Mouse (Mus musculus) neural tube, embryonic 12.5 days (tissue): ENCODE data around the gene Calcoco1. TPM values are rescaled to one million over a fixed set of nuclear protein-coding genes. Genes with fewer than 3 reads are reported as not detected.
A peak's percentile ranks its signal among the peaks of the same experiment; 100 is the strongest.

Experiments
- ATAC-seq: fragments of 200-750 bp; cut with Nextera tagmentation; 2 replicates; pipeline ENCODE4 v1.8.0; 2017; ENCODE audit warnings: low read depth, mild to moderate bottlenecking, moderate TSS enrichment, moderate library complexity; ENCODE audit not compliant: low FRiP score
- H3K27ac ChIP-seq: fragments of 300-500 bp; sonication (generic); 2 replicates; pipeline ENCODE4 v1.5.1; 2016
- H3K27me3 ChIP-seq: fragments of 300-500 bp; sonication (generic); replicated peaks from 2 replicates; pipeline ENCODE4 v1.6.1; 2016; ENCODE audit warnings: mild to moderate bottlenecking
- H3K36me3 ChIP-seq: fragments of 300-500 bp; sonication (generic); 2 replicates; pipeline ENCODE4 v1.6.1; 2016; ENCODE audit warnings: mild to moderate bottlenecking
- H3K4me1 ChIP-seq: fragments of 300-500 bp; sonication (generic); 2 replicates; pipeline ENCODE4 v1.6.1; 2016
- H3K4me2 ChIP-seq: fragments of 300-500 bp; sonication (generic); replicated peaks from 2 replicates; pipeline ENCODE4 v1.6.1; 2016; ENCODE audit warnings: mild to moderate bottlenecking
- H3K4me3 ChIP-seq: fragments of 300-500 bp; sonication (generic); 2 replicates; pipeline ENCODE4 v1.5.1; 2016
- H3K9ac ChIP-seq: fragments of 300-500 bp; sonication (generic); 2 replicates; pipeline ENCODE4 v1.6.1; 2016; ENCODE audit warnings: mild to moderate bottlenecking
- H3K9me3 ChIP-seq: fragments of 300-500 bp; sonication (generic); 2 replicates; pipeline ENCODE4 v1.6.1; 2016; ENCODE audit warnings: mild to moderate bottlenecking
- WGBS: fragments of 180-500 bp; shearing (Covaris S2); methylation state at CpG from one replicate; pipeline ENCODE4 v1.1.7; 2016; 5-methylcytosine and 5-hydroxymethylcytosine counted together
- polyA plus RNA-seq: library from polyadenylated mRNA; unstranded; fragments of >200 nt; fragmentation: Nextera tagmentation; extraction: Ambion mirVana; gene quantifications from 2 replicates; pipeline ENCODE4 v1.2.1, GENCODE M21; 2016

Calcoco1 gene
- polyA plus RNA-seq, 1 experiment from 2014 or later = 47.3 TPM

- H3K9ac ChIP-seq = peak overlapping the region; percentile 67
- ATAC-seq = peak; percentile 5; the same call in 1 of the 2 replicates
- H3K27me3 ChIP-seq = peaks cover 54% of the 10 kb centered on the region
- H3K4me3 ChIP-seq = peak overlapping the region; percentile 41
- no peaks in the 10 kb centered on the region for H3K9me3 ChIP-seq
- H3K4me1 ChIP-seq = peaks cover 55% of the 10 kb centered on the region
- 2% methylated on average over 20 of the region's 20 CpGs for WGBS
- peak overlapping the region; percentile 88 for H3K27ac ChIP-seq
- H3K4me2 ChIP-seq = peak overlapping the region; percentile 86
- H3K36me3 ChIP-seq = no peaks in the 10 kb centered on the region
Measured at GRCm38 (mm10) chr15:102747286-102747640, 25.3 kb upstream of the Calcoco1 start.

- peak overlapping the region; percentile 86 for H3K4me2 ChIP-seq
- H3K4me3 ChIP-seq = peak overlapping the region; percentile 41
- H3K9ac ChIP-seq = peak overlapping the region; percentile 67
- H3K36me3 ChIP-seq = no peaks in the 10 kb centered on the region
- peaks cover 52% of the 10 kb centered on the region for H3K27me3 ChIP-seq
- H3K27ac ChIP-seq = peak overlapping the region; percentile 88
- H3K9me3 ChIP-seq = no peaks in the 10 kb centered on the region
- WGBS = under 1% methylated on average over 73 of the region's 75 CpGs
- peaks cover 55% of the 10 kb centered on the region for H3K4me1 ChIP-seq
- peak; percentile 69 for ATAC-seq
Measured at GRCm38 (mm10) chr15:102746488-102747285, 24.7 kb upstream of the Calcoco1 start.

- Histone ChIP-seq H3K4me2 (peak overlapping the region; percentile 86), H3K27me3 (peaks cover 52% of the 10 kb centered on the region), H3K9ac (peak overlapping the region; percentile 67; the same call in 1 of the 2 replicates), H3K4me1 (peaks cover 55% of the 10 kb centered on the region), H3K27ac (peak overlapping the region; percentile 88), H3K36me3 (no peaks in the 10 kb centered on the region), H3K9me3 (no peaks in the 10 kb centered on the region), H3K4me3 (peak overlapping the region; percentile 41; the same call in 1 of the 2 replicates)
- WGBS = 13% methylated on average over 11 of the region's 11 CpGs
- no peak for ATAC-seq
Measured at GRCm38 (mm10) chr15:102746126-102746487, 24.1 kb upstream of the Calcoco1 start.

- 34% methylated on average over 5 of the region's 5 CpGs for WGBS
Measured at GRCm38 (mm10) chr15:102745387-102745786, 23.4 kb upstream of the Calcoco1 start.

GRCm38 (mm10) chr15:102744831-102745230 lies 22.9 kb upstream of the Calcoco1 start:
- 10% methylated on average over 9 of the region's 9 CpGs for WGBS

More at GRCm38 (mm10) chr15:102745387-102745786, 23.4 kb upstream of the Calcoco1 start:
- 0 out of 2 replicates have a peak overlapping the region, but pooled peaks have one; percentile 3 for H3K4me2 ChIP-seq
- ATAC-seq = no peak
- H3K4me3 ChIP-seq = no peak overlapping the region
- H3K4me1 ChIP-seq = peaks cover 55% of the 10 kb centered on the region
- H3K27ac ChIP-seq = no peak overlapping the region
- H3K9me3 ChIP-seq = no peaks in the 10 kb centered on the region
- H3K36me3 ChIP-seq = no peaks in the 10 kb centered on the region
- H3K9ac ChIP-seq = peak overlapping the region; percentile 67; the same call in 1 of the 2 replicates
- H3K27me3 ChIP-seq = peaks cover 52% of the 10 kb centered on the region

GRCm38 (mm10) chr15:102744416-102744815 lies 22.4 kb upstream of the Calcoco1 start:
- Histone ChIP-seq H3K27ac (peak overlapping the region; percentile 82), H3K9me3 (no peaks in the 10 kb centered on the region), H3K9ac (peak overlapping the region; percentile 49), H3K4me1 (peaks cover 55% of the 10 kb centered on the region), H3K36me3 (no peaks in the 10 kb centered on the region), H3K27me3 (peaks cover 52% of the 10 kb centered on the region), H3K4me3 (peak overlapping the region; percentile 2; the same call in 1 of the 2 replicates), H3K4me2 (peak overlapping the region; percentile 44)
- no peak for ATAC-seq
- WGBS = 10% methylated on average over 7 of the region's 7 CpGs

More at GRCm38 (mm10) chr15:102744831-102745230, 22.9 kb upstream of the Calcoco1 start:
- no peak overlapping the region for H3K4me3 ChIP-seq
- peak overlapping the region; percentile 82 for H3K27ac ChIP-seq
- H3K27me3 ChIP-seq = peaks cover 52% of the 10 kb centered on the region
- H3K4me1 ChIP-seq = peaks cover 55% of the 10 kb centered on the region
- H3K36me3 ChIP-seq = no peaks in the 10 kb centered on the region
- H3K9ac ChIP-seq = peak overlapping the region; percentile 49; the same call in 1 of the 2 replicates
- no peak for ATAC-seq
- H3K4me2 ChIP-seq = peak overlapping the region; percentile 44; the same call in 1 of the 2 replicates
- no peaks in the 10 kb centered on the region for H3K9me3 ChIP-seq

GRCm38 (mm10) chr15:102743996-102744395 lies 22.0 kb upstream of the Calcoco1 start:
- H3K9me3 ChIP-seq = no peaks in the 10 kb centered on the region
- H3K36me3 ChIP-seq = no peaks in the 10 kb centered on the region
- peaks cover 51% of the 10 kb centered on the region for H3K27me3 ChIP-seq
- H3K27ac ChIP-seq = peak overlapping the region; percentile 82
- peak overlapping the region; percentile 2; the same call in 1 of the 2 replicates for H3K4me3 ChIP-seq
- H3K4me2 ChIP-seq = peak overlapping the region; percentile 44
- peak overlapping the region; percentile 49 for H3K9ac ChIP-seq
- ATAC-seq = peak; percentile 67
- peaks cover 55% of the 10 kb centered on the region for H3K4me1 ChIP-seq
- WGBS = 1% methylated on average over 14 of the region's 14 CpGs

- Histone ChIP-seq H3K27me3 (peaks cover 43% of the 10 kb centered on the region), H3K4me3 (no peak overlapping the region), H3K9ac (0 out of 2 replicates have a peak overlapping the region, but pooled peaks have one; percentile 33), H3K4me2 (peak overlapping the region; percentile 44; the same call in 1 of the 2 replicates), H3K27ac (peak overlapping the region; percentile 82), H3K4me1 (peaks cover 49% of the 10 kb centered on the region), H3K36me3 (no peaks in the 10 kb centered on the region), H3K9me3 (no peaks in the 10 kb centered on the region)
- 19% methylated on average over 8 of the region's 8 CpGs for WGBS
- ATAC-seq = no peak
Measured at GRCm38 (mm10) chr15:102743196-102743595, 21.2 kb upstream of the Calcoco1 start.

GRCm38 (mm10) chr15:102742589-102742988 lies 20.6 kb upstream of the Calcoco1 start:
- no peak; the same call in 1 of the 2 replicates for ATAC-seq
- Histone ChIP-seq H3K4me3 (no peak overlapping the region), H3K4me1 (peaks cover 45% of the 10 kb centered on the region), H3K27ac (peak overlapping the region; percentile 82; the same call in 1 of the 2 replicates), H3K36me3 (no peaks in the 10 kb centered on the region), H3K9ac (no peak overlapping the region), H3K27me3 (peaks cover 37% of the 10 kb centered on the region), H3K4me2 (no peak overlapping the region; the same call in 1 of the 2 replicates), H3K9me3 (no peaks in the 10 kb centered on the region)
- 2% methylated on average over 10 of the region's 10 CpGs for WGBS

GRCm38 (mm10) chr15:102739520-102740297 lies 17.7 kb upstream of the Calcoco1 start:
- Histone ChIP-seq H3K36me3 (no peaks in the 10 kb centered on the region), H3K27ac (no peak overlapping the region), H3K4me1 (peaks cover 48% of the 10 kb centered on the region), H3K9ac (no peak overlapping the region), H3K4me3 (no peak overlapping the region), H3K9me3 (no peaks in the 10 kb centered on the region), H3K27me3 (peaks cover 20% of the 10 kb centered on the region), H3K4me2 (no peak overlapping the region)
- WGBS = 33% methylated on average over 15 of the region's 15 CpGs
- ATAC-seq = no peak

GRCm38 (mm10) chr15:102738434-102738833 lies 16.5 kb upstream of the Calcoco1 start:
- ATAC-seq = no peak
- Histone ChIP-seq H3K4me2 (no peak overlapping the region), H3K36me3 (no peaks in the 10 kb centered on the region), H3K27ac (no peak overlapping the region), H3K9ac (no peak overlapping the region), H3K9me3 (no peaks in the 10 kb centered on the region), H3K27me3 (peaks cover 16% of the 10 kb centered on the region), H3K4me3 (no peak overlapping the region), H3K4me1 (peaks cover 36% of the 10 kb centered on the region)
- 61% methylated on average over 2 of the region's 2 CpGs for WGBS

GRCm38 (mm10) chr15:102737092-102737491 lies 15.1 kb upstream of the Calcoco1 start:
- Histone ChIP-seq H3K27me3 (peaks cover 14% of the 10 kb centered on the region), H3K4me1 (peaks cover 28% of the 10 kb centered on the region)
- 46% methylated on average over 19 of the region's 19 CpGs for WGBS

More at GRCm38 (mm10) chr15:102737092-102737491, 15.1 kb upstream of the Calcoco1 start:
- peak overlapping the region; percentile 11; the same call in 1 of the 2 replicates for H3K27ac ChIP-seq
- H3K9ac ChIP-seq = no peak overlapping the region
- H3K9me3 ChIP-seq = no peaks in the 10 kb centered on the region
- H3K4me2 ChIP-seq = peak overlapping the region; percentile 28; the same call in 1 of the 2 replicates
- no peak overlapping the region for H3K4me3 ChIP-seq
- peak; percentile 52 for ATAC-seq
- H3K36me3 ChIP-seq = no peaks in the 10 kb centered on the region
